In genomic region chr9:110673107-110673752, GRCm38 (mm10) we compare ENCODE assay signal across 10 mouse cellular contexts. TPM values are rescaled to one million over a fixed set of nuclear protein-coding genes. Genes with fewer than 3 reads are reported as not detected.
DNase-seq lines count a peak whose midpoint lies in the region; ATAC-seq lines count a peak whose summit lies in the region.
"Had no signal": no experiment of that assay in that cellular context is flagged by ENCODE, and none has a peak within 500 bp of the region (broad histone marks: within the 10 kb centered on the region; RNA-seq: fewer than 3 reads in every experiment).

No protein-coding gene starts in this region.

- no peak for DNase-seq in kidney, postnatal 36 days
- DNase-seq in Muller cell, postnatal 12 days (ENCODE audit: inconsistent ontology term), result peak; percentile 67
- DNase-seq in cerebellum, adult 18-20 months, result peak; percentile 49 to 53
- no peak for DNase-seq in embryo, embryonic 11 days
- DNase-seq in layer of hippocampus, adult 11-12 months (ENCODE audit: low spot score), result no peak
- no peak for DNase-seq in urinary bladder, postnatal 25 days (ENCODE audit: low spot score)

- ATAC-seq in kidney, embryonic 15.5 days (replicated peaks; ENCODE audit: low FRiP score), result no peak
- ATAC-seq in hindbrain, embryonic 15.5 days (ENCODE audit: low FRiP score, low read depth), result no peak

- peaks cover 40% of the 10 kb centered on the region for H3K4me1 ChIP-seq in kidney, embryonic 15.5 days
- peaks cover 13% of the 10 kb centered on the region for H3K4me1 ChIP-seq in hindbrain, embryonic 15.5 days (replicated peaks)

- H3K9ac ChIP-seq in kidney, embryonic 15.5 days, result no peak overlapping the region
- H3K9ac ChIP-seq in hindbrain, embryonic 15.5 days, result no peak overlapping the region

- no peak overlapping the region for H3K4me3 ChIP-seq in kidney, embryonic 15.5 days (replicated peaks)
- H3K4me3 ChIP-seq in hindbrain, embryonic 15.5 days, result no peak overlapping the region
- H3K4me3 ChIP-seq: myocyte had no signal

- 53% methylated on average over 10 of the region's 10 CpGs for WGBS in kidney, embryonic 15.5 days
- 46% methylated on average over 10 of the region's 10 CpGs for whole genome bisulfite sequencing in hindbrain, embryonic 15.5 days

- no peaks in the 10 kb centered on the region for H3K27me3 ChIP-seq in kidney, embryonic 15.5 days
- H3K27me3 ChIP-seq in hindbrain, embryonic 15.5 days, result no peaks in the 10 kb centered on the region
- H3K27me3 ChIP-seq: Patski had no signal

- no peak overlapping the region for H3K4me2 ChIP-seq in kidney, embryonic 15.5 days
- H3K4me2 ChIP-seq in hindbrain, embryonic 15.5 days, result no peak overlapping the region

- H3K27ac ChIP-seq in kidney, embryonic 15.5 days, result peak overlapping the region; percentile 61
- H3K27ac ChIP-seq in hindbrain, embryonic 15.5 days (replicated peaks), result peak overlapping the region; percentile 34

- no peaks in the 10 kb centered on the region for H3K9me3 ChIP-seq in kidney, embryonic 15.5 days (replicated peaks)
- H3K9me3 ChIP-seq in hindbrain, embryonic 15.5 days, result no peaks in the 10 kb centered on the region

- H3K36me3 ChIP-seq in kidney, embryonic 15.5 days, result no peaks in the 10 kb centered on the region
- H3K36me3 ChIP-seq in hindbrain, embryonic 15.5 days, result no peaks in the 10 kb centered on the region

RNA-seq across cellular contexts. Expression of gene Ccdc12, which starts 16.9 kb away (rescaled TPM):
- polyA plus RNA-seq in kidney, embryonic 15.5 days (2015; fragmentation: Nextera tagmentation; extraction: Ambion mirVana), result 151 and 157 TPM in 2 replicates
- 103 and 107 TPM in 2 replicates for polyA plus RNA-seq in hindbrain, embryonic 15.5 days (2015; fragmentation: Nextera tagmentation; extraction: Ambion mirVana)

RNA-seq across cellular contexts. Expression of gene Nbeal2, which starts 19.3 kb away (rescaled TPM):
- 3.7 and 5.5 TPM in 2 replicates for polyA plus RNA-seq in kidney, embryonic 15.5 days (2015; fragmentation: Nextera tagmentation; extraction: Ambion mirVana)
- 3.5 and 4.3 TPM in 2 replicates for polyA plus RNA-seq in hindbrain, embryonic 15.5 days (2015; fragmentation: Nextera tagmentation; extraction: Ambion mirVana)

RNA-seq across cellular contexts. Expression of gene Nradd, which starts 49.0 kb away (rescaled TPM):
- polyA plus RNA-seq in kidney, embryonic 15.5 days (2015; fragmentation: Nextera tagmentation; extraction: Ambion mirVana), result 55.2 and 56.4 TPM in 2 replicates
- 31.1 and 31.7 TPM in 2 replicates for polyA plus RNA-seq in hindbrain, embryonic 15.5 days (2015; fragmentation: Nextera tagmentation; extraction: Ambion mirVana)

Comparison
In these comparisons a context has a peak if more than half of its experiments do, and no peak if none do; other contexts are left out.
1. DNase-seq: peak in Muller cell, postnatal 12 days (single experiment) and cerebellum, adult 18-20 months (2 of 2); none in kidney, postnatal 36 days (0 of 2), embryo, embryonic 11 days (single experiment), layer of hippocampus, adult 11-12 months (single experiment) and urinary bladder, postnatal 25 days (single experiment).